Mouse (Mus musculus) liver, postnatal 0 days (tissue): ENCODE results near the gene Pla2g4b. TPM values are rescaled to one million over a fixed set of nuclear protein-coding genes. Genes with fewer than 3 reads are reported as not detected.

Experiments used
- ATAC-seq: fragments of 200-750 bp; cut with Nextera tagmentation; 2 replicates; pipeline ENCODE4 v1.8.0; 2017; ENCODE audit warnings: mild to moderate bottlenecking, moderate library complexity
- DNase-seq: peaks from one replicate; pipeline ENCODE4 v3.0.0-alpha.2; 2016
- H3K27ac ChIP-seq: fragments of 300-500 bp; sonication (generic); 2 replicates; pipeline ENCODE4 v1.5.1; 2014; ENCODE audit warnings: antibody characterized with exemption, moderate library complexity, mild to moderate bottlenecking, low read depth
- H3K27me3 ChIP-seq: fragments of 300-500 bp; sonication (generic); 2 replicates; pipeline ENCODE4 v1.6.1; 2014; ENCODE audit warnings: low read length, control low read depth, mixed read lengths; ENCODE audit not compliant: insufficient read depth
- H3K36me3 ChIP-seq: fragments of 300-500 bp; sonication (generic); replicated peaks from 2 replicates; pipeline ENCODE4 v1.6.1; 2014; ENCODE audit warnings: mild to moderate bottlenecking, control low read depth, low read length, moderate library complexity, mixed read lengths; ENCODE audit not compliant: insufficient read depth
- H3K4me1 ChIP-seq: fragments of 300-500 bp; sonication (generic); 2 replicates; pipeline ENCODE4 v1.6.1; 2014; ENCODE audit warnings: antibody characterized with exemption, mild to moderate bottlenecking, control low read depth; ENCODE audit not compliant: insufficient read depth
- H3K4me2 ChIP-seq: fragments of 300-500 bp; sonication (generic); 2 replicates; pipeline ENCODE4 v1.6.1; 2014; ENCODE audit warnings: low read depth, mild to moderate bottlenecking, low read length, moderate library complexity, mixed read lengths
- H3K4me3 ChIP-seq: fragments of 300-500 bp; sonication (generic); 2 replicates; pipeline ENCODE4 v1.5.1; 2014; ENCODE audit warnings: low read depth, low read length
- H3K9ac ChIP-seq: fragments of 300-500 bp; sonication (generic); replicated peaks from 2 replicates; pipeline ENCODE4 v1.6.1; 2014; ENCODE audit warnings: mild to moderate bottlenecking, moderate library complexity
- H3K9me3 ChIP-seq: fragments of 300-500 bp; sonication (generic); 2 replicates; pipeline ENCODE4 v1.6.1; 2016; ENCODE audit warnings: mild to moderate bottlenecking, control low read depth, low read length, mixed read lengths
- CTCF ChIP-seq: sonication (generic); IDR thresholded peaks from 2 replicates; pipeline ENCODE4 v1.5.1; 2016; ENCODE audit warnings: antibody characterized with exemption, low read depth
- EP300 ChIP-seq: IDR thresholded peaks from 2 replicates; pipeline ENCODE4 v1.6.1; 2016; ENCODE audit warnings: antibody characterized with exemption, low read depth, mild to moderate bottlenecking
- WGBS: fragments of 180-500 bp; shearing (Covaris S2); extraction: QIAGEN DNeasy Blood & Tissue Kit; methylation state at CpG from one replicate; pipeline ENCODE4 v1.1.7; 2014; ENCODE audit not compliant: insufficient replicate concordance; 5-methylcytosine and 5-hydroxymethylcytosine counted together
- polyA plus RNA-seq: library from polyadenylated mRNA; unstranded; fragments of >200 nt; fragmentation: Nextera tagmentation; extraction: Ambion mirVana; gene quantifications from 2 replicates; pipeline ENCODE4 v1.2.1, GENCODE M21; 2015

Pla2g4b gene
- polyA plus RNA-seq, 1 experiment from 2014 or later, result 0.12 TPM

GRCm38 (mm10) chr2:119992349-119992748, 40.9 kb upstream of the Pla2g4b start:
- WGBS, result 66% methylated on average over 2 of the region's 2 CpGs
- H3K9me3 ChIP-seq, result no peaks in the 10 kb centered on the region
- H3K36me3 ChIP-seq, result no peaks in the 10 kb centered on the region
- no peak overlapping the region for H3K4me3 ChIP-seq
- H3K9ac ChIP-seq, result no peak overlapping the region
- peak; percentile 92 for ATAC-seq
- peak; percentile 19 for DNase-seq
- no peak overlapping the region for H3K27ac ChIP-seq
- TF ChIP-seq CTCF (no peak), EP300 (no peak)
- no peaks in the 10 kb centered on the region for H3K27me3 ChIP-seq
- H3K4me2 ChIP-seq, result no peak overlapping the region
- H3K4me1 ChIP-seq, result no peaks in the 10 kb centered on the region; the same call in 1 of the 2 replicates

DNA sequence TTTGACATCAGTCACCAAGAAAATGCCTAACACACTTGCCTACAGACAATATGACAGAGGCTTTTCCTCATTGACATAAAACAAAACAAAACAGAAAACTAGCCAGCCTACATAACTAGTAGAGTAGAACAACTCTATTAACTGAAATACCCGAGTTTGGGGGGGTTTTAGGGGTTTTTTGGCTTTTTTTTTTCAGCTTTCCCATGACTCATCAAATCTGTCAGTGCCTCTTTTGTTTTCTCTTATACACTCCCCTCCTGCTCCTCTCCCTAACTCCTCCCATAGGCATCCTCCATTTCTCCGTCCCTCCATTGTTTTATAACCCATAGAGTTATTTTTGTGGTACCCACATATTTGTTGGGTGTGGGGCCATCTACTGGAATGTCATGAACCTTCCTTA, 39.7 kb upstream of the Pla2g4b start:
- H3K9me3 ChIP-seq, result no peaks in the 10 kb centered on the region
- no peaks in the 10 kb centered on the region; the same call in 1 of the 2 replicates for H3K4me1 ChIP-seq
- H3K36me3 ChIP-seq, result no peaks in the 10 kb centered on the region
- no peaks in the 10 kb centered on the region for H3K27me3 ChIP-seq
- 54% methylated on average over 2 of the region's 2 CpGs for WGBS
- no peak overlapping the region; the same call in 1 of the 2 replicates for H3K9ac ChIP-seq
- TF ChIP-seq EP300 (no peak), CTCF (no peak)
- no peak overlapping the region for H3K27ac ChIP-seq
- no peak for DNase-seq
- ATAC-seq, result no peak
- no peak overlapping the region for H3K4me3 ChIP-seq
- H3K4me2 ChIP-seq, result no peak overlapping the region

DNA sequence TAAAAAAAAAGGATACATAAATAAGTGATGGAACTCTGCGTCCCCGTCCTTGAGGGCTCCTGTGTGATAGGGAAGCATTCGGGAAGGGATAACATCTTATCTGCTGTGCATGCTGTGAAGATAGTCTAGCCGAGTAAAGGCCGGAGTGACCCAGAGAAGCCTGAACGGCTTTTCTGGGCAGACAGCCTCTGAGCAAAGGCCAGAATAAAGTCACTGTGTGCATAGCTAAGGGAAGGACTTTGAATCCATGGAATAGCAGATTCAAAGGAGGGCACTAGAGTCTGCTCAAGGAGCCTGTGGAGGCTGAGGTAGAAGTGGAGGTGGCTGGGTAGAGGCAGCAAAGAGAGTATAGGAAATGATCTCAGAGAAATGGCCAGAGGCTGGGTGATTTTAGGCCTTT, 38.4 kb upstream of the Pla2g4b start:
- Histone ChIP-seq H3K4me1 (no peaks in the 10 kb centered on the region; the same call in 1 of the 2 replicates), H3K9ac (no peak overlapping the region), H3K36me3 (no peaks in the 10 kb centered on the region), H3K27ac (no peak overlapping the region), H3K27me3 (no peaks in the 10 kb centered on the region), H3K4me2 (no peak overlapping the region), H3K9me3 (no peaks in the 10 kb centered on the region), H3K4me3 (no peak overlapping the region)
- 51% methylated on average over 6 of the region's 6 CpGs for WGBS
- ATAC-seq (no peak), DNase-seq (no peak)
- no peak for TF ChIP-seq EP300

DNA sequence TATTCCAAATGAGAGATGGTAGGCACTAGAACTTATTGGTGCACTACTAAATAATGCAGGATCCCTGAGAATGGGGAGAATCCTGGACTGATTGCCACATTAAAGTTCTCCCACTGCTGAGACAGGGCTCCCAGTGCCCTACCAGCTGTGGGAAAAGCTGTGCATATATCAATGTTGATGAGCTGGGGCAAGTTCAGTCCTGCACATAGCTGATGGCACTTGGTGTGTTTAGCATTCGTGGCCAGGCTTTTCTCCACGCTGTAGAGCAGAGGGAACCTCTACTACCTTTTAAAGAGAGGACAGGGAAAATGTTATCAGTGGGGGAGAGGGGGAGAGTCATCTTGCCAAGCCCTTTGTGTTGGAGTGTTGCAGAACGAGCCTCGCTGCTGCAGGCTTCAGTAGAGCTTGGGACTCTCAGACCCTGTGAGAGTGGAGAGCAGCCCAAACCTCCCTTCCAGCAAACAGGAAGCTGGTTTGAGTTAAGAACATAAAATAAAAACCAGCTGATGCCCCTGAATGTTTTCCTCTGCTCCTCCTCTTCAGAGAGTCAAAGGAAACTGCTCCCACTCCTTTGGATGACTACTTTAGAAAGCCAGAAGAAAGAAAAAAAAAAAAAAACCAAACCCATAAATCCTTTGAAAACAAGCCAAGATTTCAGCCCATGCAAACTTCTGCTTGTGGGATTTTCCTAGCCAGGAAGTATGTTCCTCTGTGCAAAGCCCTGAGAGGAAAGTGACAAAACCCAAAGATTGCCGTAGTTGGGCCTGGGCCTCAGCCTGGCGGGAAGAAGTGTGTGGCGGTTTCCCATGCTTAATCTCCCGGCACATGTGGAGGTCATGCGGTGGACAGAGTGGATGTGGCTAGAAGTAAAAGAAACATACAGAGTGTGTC, 37.6 kb upstream of the Pla2g4b start:
- H3K9me3 ChIP-seq, result no peaks in the 10 kb centered on the region
- WGBS, result 44% methylated on average over 9 of the region's 9 CpGs
- no peak overlapping the region for H3K9ac ChIP-seq
- ATAC-seq (no peak), DNase-seq (peak; percentile 20)
- no peak overlapping the region for H3K4me3 ChIP-seq
- no peaks in the 10 kb centered on the region for H3K27me3 ChIP-seq
- no peaks in the 10 kb centered on the region; the same call in 1 of the 2 replicates for H3K4me1 ChIP-seq
- TF ChIP-seq EP300 (no peak), CTCF (no peak)
- no peaks in the 10 kb centered on the region for H3K36me3 ChIP-seq
- no peak overlapping the region for H3K4me2 ChIP-seq
- peak overlapping the region; percentile 58 for H3K27ac ChIP-seq

DNA sequence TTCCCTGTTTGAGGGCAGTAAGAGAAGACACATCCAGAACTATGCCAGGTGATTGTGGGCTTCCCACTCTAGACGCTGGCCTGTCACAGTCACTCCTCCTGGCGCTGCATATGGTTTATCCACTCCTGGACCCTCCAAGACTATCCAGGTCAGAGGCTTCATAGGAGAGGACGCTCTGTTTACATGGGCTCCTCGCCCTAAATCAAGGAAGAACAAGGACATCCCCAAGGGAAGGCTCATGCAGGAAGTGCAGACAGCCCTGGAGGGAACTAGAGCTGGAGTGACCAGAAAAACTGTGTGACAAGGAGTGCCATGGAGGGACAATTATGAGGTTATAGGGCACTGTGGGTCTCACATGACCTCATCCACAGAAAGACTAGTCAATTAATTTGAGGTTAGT, 35.9 kb upstream of the Pla2g4b start:
- Histone ChIP-seq H3K9ac (no peak overlapping the region), H3K36me3 (no peaks in the 10 kb centered on the region), H3K27me3 (no peaks in the 10 kb centered on the region), H3K27ac (no peak overlapping the region), H3K4me2 (no peak overlapping the region), H3K4me3 (no peak overlapping the region), H3K4me1 (no peaks in the 10 kb centered on the region; the same call in 1 of the 2 replicates), H3K9me3 (no peaks in the 10 kb centered on the region)
- TF ChIP-seq EP300 (no peak), CTCF (no peak)
- DNase-seq (no peak), ATAC-seq (no peak)
- WGBS, result 78% methylated on average over 4 of the region's 4 CpGs

- H3K36me3 ChIP-seq, result no peaks in the 10 kb centered on the region
- H3K9ac ChIP-seq, result no peak overlapping the region
- H3K4me2 ChIP-seq, result no peak overlapping the region
- no peak overlapping the region for H3K27ac ChIP-seq
- no peak for TF ChIP-seq CTCF
- TF ChIP-seq EP300, result no peak
- 82% methylated on average over 2 of the region's 2 CpGs for WGBS
- no peak for ATAC-seq
- H3K9me3 ChIP-seq, result no peaks in the 10 kb centered on the region
- no peaks in the 10 kb centered on the region for H3K27me3 ChIP-seq
- H3K4me3 ChIP-seq, result no peak overlapping the region
- no peaks in the 10 kb centered on the region; the same call in 1 of the 2 replicates for H3K4me1 ChIP-seq
- no peak for DNase-seq
Measured at GRCm38 (mm10) chr2:119999731-120000130, 33.5 kb upstream of the Pla2g4b start.
